Mouse (Mus musculus): ENCODE measurements around the gene 1600012H06Rik.
"Not testable (repeated sequence)": the region's sequence is repeated elsewhere in the genome, so short reads cannot be mapped to it uniquely, and the experiment has no call there.

The 1600012H06Rik gene

GRCm38 (mm10) chr17:14943009-14943728 lies at the start of gene 1600012H06Rik, which contains the start of gene Wdr27:
TSS of gene 1600012H06Rik (plus strand) at chr17:14943184.
TSS of gene Wdr27 (minus strand) at chr17:14943158.
- peak; percentile 97 for DNase-seq

DNA sequence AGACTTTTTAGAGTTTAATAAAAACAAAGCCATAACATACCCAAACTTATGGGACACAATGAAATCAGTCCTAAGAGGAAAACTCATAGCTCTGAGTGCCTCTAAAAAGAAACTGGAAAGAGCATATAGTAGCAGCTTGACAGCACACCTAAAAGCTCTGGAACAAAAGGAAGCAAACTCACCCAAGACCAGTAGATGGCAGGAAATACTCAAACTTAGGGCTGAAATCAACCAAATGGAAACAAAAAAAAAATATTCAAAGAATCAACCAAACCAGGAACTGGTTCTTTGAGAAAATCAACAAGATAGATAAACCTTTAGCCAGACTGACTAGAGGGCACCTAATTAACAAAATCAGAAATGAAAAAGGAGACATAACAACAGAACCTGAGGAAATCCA lies 47.9 kb upstream of the 1600012H06Rik start:
- not testable (repeated sequence) for DNase-seq

DNA sequence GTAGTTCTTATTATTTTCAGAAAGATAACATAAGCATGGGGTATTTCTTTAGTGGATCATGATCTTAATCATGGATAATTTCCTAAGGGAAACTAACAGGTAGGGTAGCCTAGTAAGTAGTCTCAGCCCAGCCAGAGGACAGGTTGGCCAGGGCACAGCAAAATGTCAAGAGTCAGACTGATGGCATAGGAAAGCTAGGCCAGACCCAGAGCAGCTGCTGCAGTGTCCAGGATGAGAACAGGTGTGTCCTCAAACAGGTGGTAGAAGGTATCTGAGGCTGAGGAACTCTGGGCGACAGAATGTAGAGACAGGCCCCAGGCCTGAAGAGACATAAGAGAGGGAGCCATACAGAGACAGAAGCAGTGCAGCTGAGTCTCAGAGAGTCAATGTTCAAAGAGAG lies 44.0 kb upstream of the 1600012H06Rik start:
- DNase-seq: no peak

DNA sequence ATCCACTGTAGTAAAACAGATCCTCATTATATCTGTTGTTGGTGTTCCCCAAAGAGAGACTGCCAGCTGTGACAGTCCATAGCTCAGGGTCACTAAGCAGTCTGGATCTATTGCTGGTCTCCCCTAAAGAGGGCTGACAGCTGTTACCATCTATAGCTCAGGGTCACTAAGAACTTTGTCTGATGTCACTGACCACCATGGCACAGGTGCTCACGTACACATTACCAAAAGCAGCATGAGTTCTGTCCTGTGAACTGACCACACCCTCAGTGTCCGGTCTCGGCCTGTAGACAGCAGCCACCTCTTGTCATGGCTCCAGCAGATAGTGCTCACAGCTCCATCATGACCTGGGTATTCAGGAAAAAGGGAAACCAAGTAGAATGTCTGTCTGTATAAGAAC lies 39.8 kb upstream of the 1600012H06Rik start:
- no peak for DNase-seq

- no peak for DNase-seq
Observed at GRCm38 (mm10) chr17:14904206-14904605, 38.8 kb upstream of the 1600012H06Rik start.

DNA sequence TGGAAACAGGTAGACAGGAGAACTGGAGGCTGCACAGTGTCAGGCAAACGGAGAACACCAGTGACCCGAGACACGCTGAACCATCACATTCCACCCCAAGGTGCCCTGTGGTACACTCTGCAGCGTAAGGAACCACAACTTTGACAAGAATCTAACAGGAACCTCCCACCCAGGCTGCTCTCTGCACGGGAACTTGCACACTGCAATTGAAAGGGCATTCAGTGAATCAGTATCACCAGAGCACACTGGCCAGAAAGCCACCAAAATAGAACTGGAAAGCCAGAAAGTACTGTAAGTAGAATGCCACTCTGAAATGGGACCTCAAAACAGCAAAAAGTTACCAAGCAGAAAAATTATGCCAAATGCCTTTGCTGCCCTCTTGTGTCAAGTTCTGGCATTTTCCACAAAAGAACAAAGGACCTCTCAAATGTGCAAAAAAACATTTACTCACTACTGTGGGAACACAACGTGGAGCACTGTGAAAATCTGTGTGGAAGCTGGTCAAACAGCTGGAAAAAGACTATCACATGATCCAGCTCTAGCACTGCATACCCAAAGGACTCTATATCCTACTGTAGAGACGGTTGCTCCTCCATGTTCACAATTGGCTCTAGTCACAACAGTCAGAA lies 38.2 kb upstream of the 1600012H06Rik start:
- DNase-seq: peak; percentile 41

- DNase-seq: no peak
Observed at GRCm38 (mm10) chr17:14906611-14907010, 36.4 kb upstream of the 1600012H06Rik start.

- no peak for DNase-seq
Observed at GRCm38 (mm10) chr17:14907136-14907535, 35.8 kb upstream of the 1600012H06Rik start.

DNA sequence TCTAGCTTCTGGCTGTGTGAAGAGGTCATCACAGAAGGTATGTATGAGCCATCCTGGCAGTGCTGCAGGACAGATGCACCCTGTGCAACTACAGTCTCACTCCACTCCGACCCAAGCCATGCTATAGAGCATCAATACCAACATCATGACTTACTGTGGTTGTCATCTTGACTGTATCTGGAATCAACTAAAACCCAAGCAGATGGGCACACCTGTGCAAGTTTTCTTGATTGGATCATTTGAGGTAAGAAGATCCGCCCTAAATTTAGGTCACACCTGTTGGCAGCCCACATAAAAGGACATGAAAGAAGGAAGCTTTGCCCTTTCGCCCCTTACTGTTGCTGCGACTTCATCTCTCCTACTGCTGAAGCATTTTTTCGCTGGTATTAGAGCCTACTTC lies 33.7 kb upstream of the 1600012H06Rik start:
- no peak for DNase-seq

- no peak for DNase-seq
Observed at GRCm38 (mm10) chr17:14910771-14911170, 32.2 kb upstream of the 1600012H06Rik start.

DNA sequence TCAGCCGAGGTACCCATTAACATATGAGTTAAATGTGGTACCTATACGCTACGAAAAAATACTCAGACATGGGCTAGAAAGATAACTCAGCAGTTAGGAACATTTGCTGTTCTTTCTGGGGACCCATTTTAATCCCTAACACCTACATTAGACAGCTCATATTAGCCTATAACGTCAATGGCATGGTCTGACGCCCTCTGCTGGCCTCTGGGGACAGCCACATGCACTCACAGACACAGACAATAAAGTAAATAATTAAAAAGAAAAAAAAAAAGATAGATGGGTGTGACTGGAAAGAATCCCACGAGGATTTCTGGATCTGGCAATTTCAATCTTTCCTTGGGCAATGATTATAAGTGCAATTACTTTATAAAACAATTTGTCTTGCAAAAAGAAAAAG lies 30.6 kb upstream of the 1600012H06Rik start:
- DNase-seq: no peak

DNA sequence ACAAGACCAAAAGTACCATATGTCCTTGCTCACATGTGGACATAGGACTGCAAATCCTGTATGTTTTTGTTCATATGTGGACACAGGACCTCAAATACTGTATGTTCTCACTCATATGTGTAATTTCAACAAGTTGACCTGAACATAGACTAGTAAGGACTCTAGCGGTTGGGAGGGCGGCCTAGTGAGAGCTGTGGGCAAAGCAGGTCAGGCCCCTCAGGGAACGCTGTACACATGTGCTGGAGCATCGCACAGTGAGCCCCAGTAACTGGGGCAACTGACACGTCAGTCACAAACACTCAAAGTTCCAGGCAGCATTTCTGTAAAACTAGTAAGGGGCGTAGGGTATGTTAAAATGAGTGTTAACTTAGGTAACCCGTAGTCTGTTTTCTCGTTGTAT lies 30.0 kb upstream of the 1600012H06Rik start:
- no peak for DNase-seq

DNA sequence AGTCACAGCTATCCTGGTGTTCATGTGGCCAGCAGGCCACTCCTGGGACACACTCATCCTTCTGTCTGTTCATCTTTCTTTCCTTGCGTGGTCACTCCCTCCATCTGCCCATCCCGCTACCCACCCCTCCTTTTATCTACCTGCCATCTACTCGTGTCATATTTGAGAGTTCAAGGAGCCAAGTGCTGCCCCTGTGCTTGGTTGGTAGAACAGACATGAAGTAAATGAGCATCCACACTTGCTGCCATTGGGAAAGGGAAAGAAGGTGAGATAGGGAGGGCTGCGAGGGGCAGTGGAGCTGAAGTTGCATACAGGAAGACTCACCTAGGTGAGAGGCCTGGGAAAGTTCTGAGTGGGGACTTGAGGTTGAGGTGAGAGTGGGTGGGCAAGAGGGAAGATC lies 28.6 kb upstream of the 1600012H06Rik start:
- no peak for DNase-seq

- no peak for DNase-seq
Observed at GRCm38 (mm10) chr17:14917866-14918265, 25.1 kb upstream of the 1600012H06Rik start.

GRCm38 (mm10) chr17:14921582-14921981 lies 21.4 kb upstream of the 1600012H06Rik start:
- DNase-seq: no peak

- DNase-seq: no peak
Observed at GRCm38 (mm10) chr17:14927644-14928218, 15.3 kb upstream of the 1600012H06Rik start.

- no peak for DNase-seq
Observed at GRCm38 (mm10) chr17:14928631-14929030, 14.4 kb upstream of the 1600012H06Rik start.

- DNase-seq: no peak
Observed at GRCm38 (mm10) chr17:14930697-14931096, 12.3 kb upstream of the 1600012H06Rik start.

- no peak for DNase-seq
Observed at GRCm38 (mm10) chr17:14931469-14931868, 11.5 kb upstream of the 1600012H06Rik start.

GRCm38 (mm10) chr17:14935280-14935679 lies 7.7 kb upstream of the 1600012H06Rik start:
- DNase-seq: not testable (repeated sequence)

DNA sequence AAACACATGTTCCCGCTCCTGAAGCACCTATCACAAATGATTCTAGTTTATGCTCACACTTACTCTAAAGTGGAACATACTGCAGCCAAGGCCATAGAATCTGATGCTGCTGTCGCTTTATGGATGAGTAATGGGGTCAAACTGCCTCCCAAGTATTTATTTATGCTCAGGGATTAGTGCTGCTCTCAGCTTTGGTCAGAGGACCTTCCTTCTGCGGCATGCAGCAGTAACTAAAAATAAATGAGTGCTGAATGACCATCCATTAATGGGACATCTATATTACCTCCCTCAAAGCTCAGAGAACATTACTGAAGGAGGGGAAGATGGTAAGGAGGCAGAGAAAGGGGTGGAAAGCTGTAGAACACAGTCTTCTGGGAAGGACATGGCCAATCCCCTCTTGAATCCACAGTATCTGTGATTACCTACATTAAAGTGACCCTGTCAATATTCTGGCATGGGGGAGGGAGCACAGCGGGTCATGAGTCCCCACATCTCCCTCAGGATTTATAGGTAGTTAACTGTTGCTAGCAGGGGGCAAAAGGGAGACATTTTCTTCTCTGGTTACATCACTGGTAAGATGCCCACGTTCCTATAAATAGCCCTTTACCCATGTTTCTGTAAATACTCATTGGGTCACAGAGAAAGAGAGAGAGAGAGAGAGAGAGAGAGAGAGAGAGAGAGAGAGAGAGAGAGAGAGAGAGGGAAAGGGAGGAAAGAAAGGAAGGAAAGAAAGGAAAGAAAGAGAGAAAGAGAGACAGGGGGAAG lies 7.0 kb upstream of the 1600012H06Rik start:
- no peak for DNase-seq

- peak; percentile 36 for DNase-seq
Observed at GRCm38 (mm10) chr17:14942181-14942580, 803 bp upstream of the 1600012H06Rik start.

- DNase-seq: no peak
Observed at GRCm38 (mm10) chr17:14943729-14944059, 710 bp downstream of the 1600012H06Rik start.
